Mouse (Mus musculus): ENCODE results near the gene Rras2. TPM values are rescaled to one million over a fixed set of nuclear protein-coding genes. Genes with fewer than 3 reads are reported as not detected.

Rras2 gene
- total RNA-seq (2021): 10 to 100 TPM; 61.3 to 61.5 TPM
- long read RNA-seq, experiment 1, transcript Rras2-201 (6 exons, 2,275 nt): major isoform, 43 of 51 reads
- long read RNA-seq, experiment 1, partial matches to known transcripts: 3 of 51 reads
- long read RNA-seq, experiment 1, other reads (novel, unspliced or antisense): 5 of 51 reads
- long read RNA-seq, experiment 2, transcript Rras2-201 (6 exons, 2,275 nt): major isoform, 59 of 65 reads
- long read RNA-seq, experiment 2, partial matches to known transcripts: 3 of 65 reads
- long read RNA-seq, experiment 2, other reads (novel, unspliced or antisense): 3 of 65 reads

DNA sequence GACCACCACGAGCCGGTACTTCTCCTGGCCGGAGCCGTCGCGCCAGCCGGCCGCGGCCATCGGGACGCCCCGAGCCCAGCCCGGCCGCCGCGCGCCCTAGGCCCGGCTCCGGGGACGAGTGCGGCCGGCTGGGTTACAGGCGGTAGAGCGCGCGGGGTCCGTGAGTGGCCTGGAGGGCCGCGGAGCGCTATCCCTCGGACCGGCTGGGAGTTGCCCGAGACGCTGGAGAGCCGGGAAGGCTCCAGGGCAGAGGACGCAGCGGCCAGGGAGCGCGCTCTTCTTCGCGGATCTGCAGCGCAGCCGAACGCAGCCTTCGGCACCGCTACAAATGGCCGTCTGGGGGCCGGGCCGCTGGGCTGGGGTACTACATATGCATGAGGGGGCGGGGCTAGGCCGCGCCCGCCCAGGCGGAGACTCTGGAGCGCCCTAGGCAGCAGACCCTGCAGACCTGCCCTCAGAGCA, at the start of gene Rras2:
Gene Rras2 (minus strand): TSS at position 338 of the 462 bp plus-strand sequence.
- peak; percentile 85 to 87 for DNase-seq (ENCODE audit: low spot score in 2 of 2)

DNA sequence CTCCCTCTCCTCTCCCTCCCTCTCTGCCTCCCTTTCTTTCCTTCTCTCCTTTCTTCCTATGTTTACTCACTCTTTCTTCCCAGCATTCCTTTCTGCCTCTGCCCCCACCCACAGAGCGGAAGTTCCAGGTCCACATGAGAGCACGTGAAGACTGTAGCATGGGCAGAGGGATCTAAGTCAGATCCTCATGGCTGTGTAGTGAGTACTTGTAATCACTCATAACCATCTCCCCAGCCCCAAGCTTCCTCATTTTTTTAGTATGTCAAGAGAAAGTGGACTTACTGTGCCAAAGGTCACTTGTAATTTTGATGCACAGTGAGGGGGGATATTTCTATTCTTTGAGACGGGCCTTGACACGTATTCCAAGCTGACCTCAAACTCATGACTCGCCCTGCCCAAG, 45.4 kb upstream of the Rras2 start:
- DNase-seq (ENCODE audit: low spot score in 2 of 2): no peak

DNA sequence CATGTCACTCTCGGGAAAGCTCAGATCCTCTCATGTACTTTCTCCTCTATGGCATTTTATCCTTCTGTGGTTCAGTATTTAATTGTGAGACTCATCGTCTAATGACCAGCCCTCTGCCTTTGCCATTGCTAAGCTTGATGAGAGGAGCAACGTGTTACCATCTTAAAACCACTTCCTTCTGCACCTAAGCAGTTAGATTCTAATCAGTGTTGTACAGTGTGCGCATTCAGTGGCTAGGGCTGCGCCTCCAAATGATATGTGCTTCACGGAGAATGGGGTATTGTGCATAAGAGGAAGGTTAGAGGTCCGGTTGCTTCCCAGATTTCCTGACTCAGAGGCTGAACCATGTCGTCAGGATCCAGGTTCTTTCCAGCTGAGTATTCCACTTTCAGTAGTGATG, 43.5 kb upstream of the Rras2 start:
- no peak for DNase-seq (ENCODE audit: low spot score in 2 of 2)

DNA sequence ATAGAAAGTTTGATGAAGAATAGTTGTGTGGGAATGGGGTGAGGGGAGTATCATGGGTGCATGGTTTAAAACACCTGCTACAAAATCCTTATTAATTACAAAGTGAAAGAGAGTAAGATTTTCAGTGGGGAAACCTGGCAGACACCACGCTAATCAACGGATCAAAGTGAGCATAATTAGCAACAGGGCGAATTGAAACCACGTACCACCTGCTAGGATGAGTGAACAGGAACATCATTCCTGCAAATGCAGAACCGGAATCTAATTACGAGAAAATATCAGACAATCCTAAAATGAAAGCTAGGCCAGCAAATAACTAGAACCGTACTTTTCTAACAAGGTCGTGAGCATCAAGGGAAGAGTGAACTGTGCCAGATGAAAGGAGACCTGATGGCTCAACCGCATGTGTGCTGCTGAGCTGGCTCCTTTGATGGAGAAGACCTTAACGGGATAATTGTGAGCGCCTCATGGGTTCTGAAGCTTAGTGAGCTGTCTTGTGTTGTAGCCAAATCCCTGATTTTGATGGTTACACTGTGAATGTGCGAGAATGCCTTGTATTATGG, 40.2 kb upstream of the Rras2 start:
- peak; percentile 41 to 67 for DNase-seq (ENCODE audit: low spot score in 2 of 2)

DNA sequence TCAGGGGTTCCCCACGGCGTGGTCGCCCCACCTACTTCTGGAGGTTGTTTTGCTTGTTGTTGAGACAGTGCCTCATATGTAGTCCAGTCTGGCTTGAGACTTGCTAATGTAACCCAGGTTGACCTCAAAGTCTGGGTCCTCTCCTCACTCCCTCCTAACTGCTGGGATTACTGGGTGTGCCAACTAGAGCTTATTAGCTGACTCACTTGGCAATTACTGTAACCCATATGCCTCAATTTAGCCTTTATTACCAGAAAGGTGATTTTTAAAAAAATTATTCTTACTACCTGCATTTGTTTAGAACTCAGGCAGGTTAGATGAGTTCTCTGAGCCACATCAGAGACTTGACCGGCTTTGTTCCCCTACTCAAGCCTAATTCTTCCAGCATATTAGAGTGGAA, 38.8 kb upstream of the Rras2 start:
- DNase-seq (ENCODE audit: low spot score in 2 of 2): no peak

DNA sequence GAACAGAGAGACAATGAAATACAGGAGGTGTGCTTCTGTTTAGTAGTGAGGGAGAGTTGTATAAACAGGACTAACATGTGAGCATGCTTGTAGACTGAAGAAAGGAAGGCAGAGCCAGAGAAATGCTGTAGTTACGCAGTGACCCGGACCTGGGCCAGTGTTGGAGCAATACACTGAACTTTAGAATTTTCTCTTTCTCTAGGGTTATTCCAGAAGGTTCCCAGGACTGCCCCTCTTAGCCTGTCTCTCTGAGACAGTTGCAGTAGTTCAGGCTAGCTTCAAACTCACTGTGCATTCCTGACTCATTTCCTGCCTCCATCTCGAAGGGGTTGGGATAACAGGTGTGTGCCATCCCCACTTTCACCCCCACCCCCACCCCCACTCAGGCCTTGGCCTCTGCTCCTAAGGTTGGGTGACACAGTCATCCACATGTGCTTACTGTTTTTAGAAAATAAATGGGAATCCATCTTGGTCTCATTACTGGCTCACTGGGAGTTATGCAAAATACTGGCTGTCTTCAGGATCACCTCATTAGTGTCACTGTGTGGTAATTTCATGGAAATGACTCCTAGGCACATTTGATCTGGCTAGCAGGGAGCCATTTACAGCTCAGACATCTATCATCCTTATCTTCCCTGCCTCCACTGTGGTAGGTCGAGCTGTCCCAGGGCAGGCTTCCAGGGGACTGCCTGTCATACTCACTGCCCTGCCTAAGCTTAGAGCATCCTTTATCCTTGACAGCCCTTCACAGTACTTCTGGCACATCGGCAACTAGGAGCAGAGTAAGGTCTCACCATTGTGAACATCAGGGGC, 37.7 kb upstream of the Rras2 start:
- DNase-seq (ENCODE audit: low spot score in 2 of 2): no peak

DNA sequence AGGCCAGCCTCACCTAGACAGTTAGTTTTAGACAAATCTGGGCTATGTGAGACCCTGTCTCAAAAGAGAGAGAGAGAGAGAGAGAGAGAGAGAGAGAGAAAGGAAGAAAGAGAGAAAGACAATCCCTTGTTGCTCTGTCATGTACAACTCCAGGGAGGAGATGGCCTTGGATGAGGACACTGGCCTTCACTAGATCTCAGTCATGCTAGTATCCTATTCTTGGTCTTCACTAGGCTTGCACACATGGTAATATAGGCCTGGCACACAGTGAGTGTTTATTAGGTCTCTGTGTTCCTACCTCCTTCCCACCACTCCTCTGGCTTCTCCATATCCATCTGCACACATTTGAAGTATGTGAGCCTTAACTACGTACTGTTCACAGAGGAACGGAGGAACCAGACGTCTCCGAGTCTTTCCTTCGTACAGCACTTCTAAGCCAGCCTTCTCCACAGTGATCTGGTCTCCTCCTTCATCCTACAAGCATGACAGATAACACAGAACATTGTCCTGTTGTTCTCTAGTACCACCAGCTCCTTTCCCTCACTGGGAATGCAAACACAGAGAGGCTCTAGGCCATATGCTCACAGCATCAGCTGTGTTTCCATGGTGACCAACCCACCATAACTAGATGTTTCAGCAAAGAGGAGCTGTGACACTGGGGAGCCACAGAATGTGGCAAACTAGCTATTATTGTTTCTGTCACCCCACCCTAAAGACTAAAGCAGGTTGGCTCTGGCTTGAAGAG, 33.6 kb upstream of the Rras2 start:
- peak; percentile 57 to 87 for DNase-seq (ENCODE audit: low spot score in 2 of 2)

DNA sequence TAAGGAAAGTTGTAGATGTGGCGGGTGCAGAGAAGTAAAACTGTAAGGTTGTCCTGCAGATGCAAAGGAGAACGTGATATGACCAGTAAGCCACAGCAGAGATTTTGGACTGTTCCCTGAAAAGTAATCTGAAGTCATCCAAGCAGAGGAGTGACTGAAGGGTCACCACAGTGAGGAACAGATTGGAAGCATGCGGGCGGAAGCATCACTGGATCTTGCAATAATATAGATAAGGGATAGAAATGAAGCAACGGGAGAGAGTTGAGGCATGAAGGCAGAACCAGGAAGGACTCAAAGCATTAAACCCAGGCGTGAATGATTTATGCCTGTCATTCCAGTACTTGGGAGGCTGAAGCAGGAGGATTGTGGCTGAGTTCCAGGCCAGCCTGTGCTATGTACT, 32.0 kb upstream of the Rras2 start:
- no peak for DNase-seq (ENCODE audit: low spot score in 2 of 2)

DNA sequence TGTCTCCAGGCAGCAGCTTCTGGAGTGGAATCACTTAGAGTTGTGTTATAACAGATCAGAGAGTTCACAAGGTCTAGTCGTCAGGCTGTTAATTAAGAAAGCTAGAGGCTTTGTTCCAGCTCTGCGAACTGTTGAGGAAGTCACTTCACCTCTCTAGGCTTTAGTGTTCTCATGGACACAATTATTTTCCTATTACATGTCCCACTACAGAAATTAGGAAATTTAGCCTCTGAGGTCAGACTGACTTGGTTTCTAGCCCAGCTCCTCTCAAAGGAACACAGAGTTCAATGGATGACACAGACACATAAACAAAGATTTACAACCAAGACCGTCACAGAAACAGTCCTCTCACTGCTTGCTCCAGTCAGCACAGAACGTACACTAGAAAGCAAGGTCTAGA, 31.6 kb upstream of the Rras2 start:
- no peak for DNase-seq (ENCODE audit: low spot score in 2 of 2)

DNA sequence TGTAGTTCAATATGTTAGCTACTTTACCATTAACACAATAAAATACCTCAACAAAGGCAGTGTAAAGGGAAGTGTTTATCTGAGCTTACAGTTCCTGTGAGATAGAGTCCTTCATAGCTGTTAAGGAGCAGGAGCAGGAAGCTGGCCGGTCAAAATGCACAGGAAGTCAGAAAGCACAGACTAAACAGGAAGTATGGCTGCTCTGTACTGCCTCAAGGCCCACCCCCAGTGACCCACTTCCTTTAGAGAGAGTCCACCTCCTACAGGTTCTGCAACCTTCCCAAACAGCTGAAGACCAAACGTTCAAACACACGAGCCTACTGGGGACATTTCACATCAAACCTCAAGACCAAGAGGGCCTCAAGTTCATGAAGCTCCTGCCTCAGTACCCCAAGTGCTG, 28.3 kb upstream of the Rras2 start:
- no peak for DNase-seq (ENCODE audit: low spot score in 2 of 2)

DNA sequence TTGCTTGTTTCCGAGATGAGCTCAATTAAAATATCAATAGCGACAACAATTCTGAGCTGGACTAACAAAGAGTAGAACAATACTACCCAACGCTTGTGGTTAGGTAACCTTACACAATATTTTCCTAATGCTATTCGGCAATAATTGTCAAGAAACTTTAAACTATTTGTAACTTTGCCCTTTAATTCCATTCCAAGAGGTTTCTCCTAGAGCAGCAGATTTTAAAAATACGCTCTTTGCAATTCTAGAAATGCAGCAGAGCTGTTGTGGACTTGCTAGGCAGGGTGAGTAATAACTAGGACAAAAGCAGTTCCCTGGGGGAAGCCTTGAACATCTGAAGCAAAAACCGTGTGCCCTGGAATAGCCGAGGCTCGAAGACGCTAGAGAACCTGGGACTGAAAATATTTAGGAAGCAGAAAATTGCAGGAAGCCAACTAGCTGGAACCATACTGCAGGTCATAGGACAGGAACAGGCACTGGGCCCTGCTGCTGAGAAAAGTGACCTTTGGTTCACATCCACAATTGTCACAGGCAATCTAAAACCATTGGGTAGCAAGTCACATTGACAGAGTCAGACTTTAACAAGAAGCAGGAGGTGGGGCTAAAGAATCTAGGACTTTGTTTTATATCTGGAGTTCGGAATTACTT, 24.7 kb upstream of the Rras2 start:
- no peak for DNase-seq (ENCODE audit: low spot score in 2 of 2)

DNA sequence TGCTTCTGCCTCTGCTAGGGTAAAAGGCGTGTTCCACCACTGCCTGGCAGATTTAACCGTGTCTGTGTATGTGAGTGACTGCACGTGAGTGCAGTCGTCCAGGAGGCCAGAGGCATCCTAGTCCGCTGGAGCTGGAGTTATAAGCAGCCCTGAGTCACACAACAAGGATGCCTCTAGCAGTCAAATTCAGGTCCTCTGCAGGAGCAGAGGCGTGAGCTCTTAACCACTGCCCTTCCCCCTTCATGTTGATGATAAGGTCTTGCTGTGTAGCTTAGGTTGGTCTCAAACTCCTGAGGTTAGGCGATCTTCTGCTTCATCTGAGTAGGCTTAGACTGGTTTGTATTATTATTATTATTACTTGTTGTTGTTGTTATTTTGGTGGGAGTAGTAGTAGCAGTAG, 22.4 kb upstream of the Rras2 start:
- no peak for DNase-seq (ENCODE audit: low spot score in 2 of 2)

DNA sequence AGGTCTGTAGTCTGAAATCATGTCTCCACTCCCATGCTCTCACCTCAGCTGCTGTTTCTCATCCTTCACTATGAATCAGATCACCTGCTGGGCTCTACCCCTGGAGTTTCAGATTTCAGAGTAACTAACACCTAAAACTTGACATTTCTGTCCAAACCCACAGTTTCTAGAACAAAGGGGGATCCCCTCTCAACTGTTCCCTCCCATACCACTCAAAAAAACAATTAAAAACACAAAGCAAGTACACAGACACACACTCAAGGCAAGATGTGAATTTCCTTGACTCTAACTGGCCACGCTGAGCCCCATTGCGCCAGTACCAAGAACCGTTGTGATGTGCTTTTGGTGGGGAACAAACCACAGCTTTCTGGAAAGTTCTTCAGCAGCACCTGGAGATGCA, 21.8 kb upstream of the Rras2 start:
- no peak for DNase-seq (ENCODE audit: low spot score in 2 of 2)

DNA sequence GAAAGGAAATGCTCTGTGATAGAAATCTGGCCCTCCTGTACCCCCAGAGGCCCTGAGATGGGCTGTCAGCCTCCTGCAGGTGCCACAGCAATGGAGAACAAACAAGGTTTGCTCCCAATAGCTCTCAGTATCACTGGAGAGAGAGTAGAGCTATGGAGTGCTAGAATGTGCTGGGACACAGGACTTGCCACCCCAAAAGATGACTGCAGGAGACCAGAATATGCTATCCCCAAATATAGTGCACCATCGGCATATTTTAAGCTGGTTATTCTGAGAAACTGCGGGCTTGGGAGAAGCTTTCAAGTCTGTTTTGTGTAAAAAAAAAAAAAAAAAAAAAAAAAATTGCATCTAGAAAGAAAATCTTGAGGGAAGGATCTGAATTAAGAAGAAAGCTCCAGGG, 20.7 kb upstream of the Rras2 start:
- no peak for DNase-seq (ENCODE audit: low spot score in 2 of 2)

DNA sequence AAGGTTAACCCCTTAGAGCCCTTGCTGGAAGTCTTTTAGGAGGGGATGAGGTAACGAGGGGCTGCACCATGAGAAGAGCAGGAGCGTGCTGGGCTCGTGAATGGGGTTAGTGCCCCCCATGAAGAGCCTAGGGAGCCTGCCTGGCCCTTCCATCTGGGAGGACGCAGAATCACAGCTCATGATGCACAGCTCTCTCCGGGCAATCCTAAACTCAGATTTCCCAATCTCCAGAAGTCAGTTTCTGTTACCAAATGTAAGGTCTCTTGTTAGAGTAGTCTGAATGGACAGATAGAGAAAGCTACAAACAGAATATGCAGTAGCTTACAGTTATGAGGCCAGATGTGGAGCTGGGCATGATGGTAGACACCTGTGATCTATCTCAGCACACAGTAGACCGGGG, 17.6 kb upstream of the Rras2 start:
- no peak for DNase-seq (ENCODE audit: low spot score in 2 of 2)

DNA sequence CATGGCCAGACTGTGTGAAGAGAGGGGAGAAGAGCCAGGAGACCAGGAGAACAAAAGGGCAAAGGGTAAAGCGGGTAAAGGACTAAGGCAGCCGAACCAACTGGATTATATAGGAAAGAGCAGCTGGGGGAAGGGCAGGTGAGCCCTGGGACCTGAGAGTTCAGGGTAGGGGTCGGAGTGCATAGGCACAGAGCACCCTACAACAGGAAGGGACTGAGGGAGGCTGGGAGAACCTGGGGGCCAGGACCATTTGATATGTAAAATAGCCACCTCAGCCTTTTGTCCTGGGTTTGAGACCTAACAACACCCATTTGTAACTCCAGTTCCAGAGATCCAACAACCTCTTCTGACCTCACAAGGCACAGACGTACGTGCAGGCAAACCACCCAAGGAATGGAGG, 16.4 kb upstream of the Rras2 start:
- DNase-seq (ENCODE audit: low spot score in 2 of 2): no peak

DNA sequence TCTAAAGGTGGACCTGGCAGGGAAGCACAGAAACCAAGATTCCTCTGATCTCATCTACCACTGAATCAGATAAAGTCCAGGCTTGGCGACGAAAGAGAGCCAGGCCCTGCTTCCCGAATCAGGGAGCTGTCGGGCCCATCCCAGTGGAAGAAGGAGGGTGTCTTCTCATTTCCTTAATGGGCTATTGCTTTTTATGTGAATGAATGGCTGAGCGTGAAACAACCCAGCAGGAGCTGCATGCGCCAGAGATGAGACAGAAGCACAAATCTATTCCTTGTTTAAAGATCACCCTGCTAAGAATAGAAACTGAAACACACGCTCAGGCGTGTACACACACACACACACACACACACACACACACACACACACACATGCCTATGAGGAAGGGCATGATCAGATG, 14.7 kb upstream of the Rras2 start:
- no peak for DNase-seq (ENCODE audit: low spot score in 2 of 2)

DNA sequence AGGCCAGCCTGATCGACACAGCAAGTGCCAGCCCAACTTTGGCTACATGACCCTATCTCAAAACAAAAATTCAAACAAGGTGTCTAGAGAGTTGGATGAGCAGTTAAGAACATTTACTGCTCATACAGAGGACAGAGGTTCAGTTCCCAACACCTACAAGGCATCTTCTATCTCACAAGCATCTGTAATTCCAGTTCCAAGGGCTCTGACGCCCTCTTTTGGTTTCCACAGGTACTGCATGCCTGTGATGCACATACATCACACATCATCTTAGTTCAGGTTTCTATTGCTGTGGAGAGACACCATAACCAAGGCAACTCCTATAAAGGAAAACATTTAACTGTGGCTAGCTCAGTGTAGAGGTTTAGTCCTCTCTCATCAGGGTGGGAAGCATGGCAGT, 11.7 kb upstream of the Rras2 start:
- no peak for DNase-seq (ENCODE audit: low spot score in 2 of 2)

DNA sequence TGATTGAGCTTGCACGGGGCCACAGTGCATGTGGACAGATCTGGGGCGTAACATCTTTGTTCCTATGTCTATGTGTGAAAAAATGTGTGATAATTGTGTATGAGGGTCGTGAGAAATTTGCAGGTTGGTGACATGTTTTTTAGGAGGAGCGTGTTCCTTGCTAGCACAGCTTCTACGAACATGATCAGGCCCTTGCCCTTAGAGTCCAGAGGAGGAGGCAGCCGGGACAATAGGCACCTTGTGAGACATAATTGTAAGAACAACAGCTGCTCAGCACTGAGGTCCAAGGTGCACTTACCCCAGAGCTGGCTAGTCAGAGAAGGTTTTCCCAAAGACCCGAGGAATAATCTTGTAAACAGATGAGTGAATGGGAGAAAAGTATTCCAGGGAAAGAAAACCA, 599 bp upstream of the Rras2 start:
- DNase-seq (ENCODE audit: low spot score in 2 of 2): no peak

DNA sequence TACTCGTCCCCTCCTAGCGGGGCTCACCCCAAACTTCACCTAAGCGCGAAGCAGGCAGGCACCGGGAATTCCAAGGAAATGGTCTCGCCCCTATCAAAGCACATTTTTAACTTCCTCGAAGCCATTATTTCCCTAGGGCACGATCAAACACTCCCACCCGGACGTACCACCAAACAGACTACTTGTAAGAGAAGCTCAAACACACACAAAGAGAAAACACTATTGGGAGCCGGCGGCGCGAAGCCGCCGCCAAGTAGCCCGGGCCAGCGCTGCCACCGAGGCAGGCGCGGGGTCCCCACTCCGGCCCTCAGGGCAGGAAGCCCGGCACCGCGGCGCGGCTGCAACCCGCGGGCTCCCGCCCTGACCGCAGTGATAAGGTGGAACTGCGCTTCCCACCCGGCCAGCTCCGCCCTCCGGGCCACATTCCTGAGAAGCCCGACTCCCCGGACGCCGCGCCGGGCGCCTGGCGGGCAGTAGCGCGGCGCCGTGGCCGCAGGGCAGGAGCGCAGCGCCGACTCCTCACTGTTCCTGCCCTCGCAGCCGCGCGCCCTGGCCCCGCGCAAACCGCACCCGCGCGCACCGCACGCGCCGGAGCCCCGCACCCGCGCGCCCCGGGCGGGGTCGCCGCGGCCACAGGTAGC, 750 bp downstream of the Rras2 start:
- peak in 1 of 2 experiments; percentile 42 for DNase-seq (ENCODE audit: low spot score in 2 of 2)

DNA sequence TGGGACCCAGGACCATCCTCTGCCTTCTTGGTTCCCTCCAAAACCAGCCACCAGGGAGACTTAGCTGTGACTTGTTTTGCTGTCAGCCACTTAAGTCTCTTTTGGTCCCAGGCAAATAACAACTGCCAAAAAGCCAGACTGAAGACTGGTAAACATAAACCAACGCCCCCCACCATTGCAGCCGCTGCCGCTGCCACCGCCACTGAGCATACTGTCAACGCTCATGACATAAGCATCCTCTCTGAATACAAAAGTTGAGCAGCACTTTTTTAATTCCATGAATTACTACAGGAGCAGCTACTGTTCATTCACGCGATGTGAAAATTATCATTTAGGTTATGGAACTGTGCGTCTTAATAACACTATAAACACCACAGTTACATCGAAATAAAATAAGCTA, 1.6 kb downstream of the Rras2 start:
- DNase-seq (ENCODE audit: low spot score in 2 of 2): no peak

All from layer of hippocampus, postnatal 14 days (tissue).